Mouse (Mus musculus) c-Kit-positive CD71-negative TER-119-negative erythroid progenitor cells, embryonic 14.5 days (primary cell): ENCODE measurements around the gene Ccdc170.

Experiments
- DNase-seq: peaks from one replicate; pipeline ENCODE4 v3.0.0-alpha.2; 2013; ENCODE audit warnings: low read depth

Gene Ccdc170

DNA sequence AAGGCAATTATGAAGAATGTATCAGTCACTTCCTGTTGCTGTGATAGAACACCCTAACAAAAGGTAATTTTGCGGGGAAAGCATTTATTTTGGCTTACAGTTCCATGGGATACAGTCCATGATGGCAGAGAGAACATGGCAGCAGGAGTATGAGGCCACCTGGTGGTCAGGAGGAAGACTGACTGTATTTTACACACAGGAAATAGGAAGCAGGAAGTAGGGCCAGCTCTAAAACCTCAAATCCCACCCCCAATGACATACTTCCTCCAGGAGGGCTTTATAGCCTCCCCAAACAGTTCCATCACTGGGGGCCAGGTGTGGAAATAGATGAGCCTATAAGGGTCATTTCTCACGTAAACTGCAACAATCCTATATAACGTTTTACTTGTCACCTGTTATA, 39.8 kb downstream of the Ccdc170 start:
- DNase-seq: no peak

GRCm38 (mm10) chr10:4523078-4523477, 40.8 kb downstream of the Ccdc170 start:
- no peak for DNase-seq

DNA sequence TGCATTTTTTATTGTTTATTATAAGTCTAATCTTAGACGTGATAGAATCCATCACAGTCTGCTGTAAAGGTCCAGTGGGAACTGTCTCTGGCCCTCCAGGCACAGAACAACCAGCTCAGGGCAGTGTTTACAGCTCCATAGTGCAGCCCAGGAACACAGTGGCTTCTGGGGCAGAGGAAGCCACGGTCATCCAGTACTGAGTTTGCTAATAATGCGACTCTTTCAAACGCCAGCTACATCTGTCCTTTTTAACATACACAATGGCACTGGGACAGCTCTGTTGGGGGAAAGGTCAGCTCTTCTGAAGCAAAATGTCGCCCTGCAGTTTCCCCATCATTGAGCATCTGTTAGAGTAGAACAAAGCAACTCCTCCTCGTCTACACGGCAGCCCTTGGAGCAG, 45.7 kb downstream of the Ccdc170 start:
- DNase-seq: no peak

DNA sequence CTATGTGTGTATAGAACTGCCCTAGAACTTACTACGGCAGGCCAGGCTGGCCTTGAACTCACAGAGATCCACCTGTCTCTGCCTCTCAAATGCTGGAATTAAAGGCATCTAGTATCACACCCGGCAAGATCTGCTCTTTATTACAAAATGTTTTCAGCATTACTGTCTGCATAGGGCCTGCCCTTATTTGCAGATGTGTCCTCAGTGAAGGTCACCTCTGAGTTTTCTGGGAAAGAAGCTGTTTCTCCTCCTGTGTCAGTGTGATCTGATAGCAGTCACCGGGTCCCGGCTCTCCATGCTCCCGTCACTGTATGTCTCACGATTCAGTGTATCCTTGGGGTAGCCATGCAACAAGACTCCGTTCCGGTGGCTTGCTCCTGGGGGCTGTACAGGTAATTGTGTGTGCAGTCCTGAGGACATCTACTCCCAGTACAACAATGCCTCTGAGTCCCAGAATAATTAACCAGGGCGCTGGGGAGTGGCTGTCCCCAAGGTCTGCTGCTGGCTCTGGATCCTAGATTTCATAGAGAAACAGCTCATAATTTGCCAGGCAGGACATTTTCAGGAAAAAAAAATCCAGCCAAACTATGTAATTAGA, 48.4 kb downstream of the Ccdc170 start:
- no peak for DNase-seq

DNA sequence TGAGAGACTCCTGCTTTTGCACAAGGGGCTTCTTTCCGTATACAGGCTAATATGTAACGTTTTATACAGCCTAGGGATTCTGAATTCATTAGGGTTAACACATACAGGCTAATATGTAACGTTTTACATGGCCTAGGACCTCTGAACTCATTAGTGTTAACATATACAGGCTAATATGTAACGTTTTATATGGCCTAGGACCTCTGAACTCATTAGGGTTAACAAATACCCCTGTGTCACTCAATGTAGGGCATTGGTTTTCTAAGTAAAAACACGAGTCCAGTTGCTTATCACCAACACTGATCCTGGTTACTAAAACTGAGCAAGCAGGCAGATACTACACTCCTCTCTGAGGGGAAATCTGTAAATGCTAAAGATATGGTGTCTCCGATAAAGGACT, 49.6 kb downstream of the Ccdc170 start:
- DNase-seq: no peak

DNA sequence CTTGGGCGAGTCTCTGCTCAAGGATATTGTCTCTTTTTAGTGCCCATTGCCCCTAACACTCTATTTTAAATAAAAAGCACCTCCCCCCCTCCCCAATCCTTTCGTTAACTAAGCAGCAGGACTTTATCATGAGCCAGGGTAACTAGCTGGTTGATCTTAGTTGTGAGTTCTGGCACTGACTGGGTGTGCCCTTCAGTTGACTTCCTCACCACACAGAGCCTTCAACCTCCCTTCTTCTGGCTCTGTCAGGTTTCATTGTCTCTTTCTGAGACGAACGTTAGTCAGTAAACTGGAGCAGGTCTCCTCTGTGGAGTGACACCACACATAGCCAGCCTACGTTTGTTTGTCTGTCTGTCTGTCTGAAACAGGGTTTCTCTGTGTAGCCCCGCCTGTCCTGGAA, 50.4 kb downstream of the Ccdc170 start:
- DNase-seq: no peak

DNA sequence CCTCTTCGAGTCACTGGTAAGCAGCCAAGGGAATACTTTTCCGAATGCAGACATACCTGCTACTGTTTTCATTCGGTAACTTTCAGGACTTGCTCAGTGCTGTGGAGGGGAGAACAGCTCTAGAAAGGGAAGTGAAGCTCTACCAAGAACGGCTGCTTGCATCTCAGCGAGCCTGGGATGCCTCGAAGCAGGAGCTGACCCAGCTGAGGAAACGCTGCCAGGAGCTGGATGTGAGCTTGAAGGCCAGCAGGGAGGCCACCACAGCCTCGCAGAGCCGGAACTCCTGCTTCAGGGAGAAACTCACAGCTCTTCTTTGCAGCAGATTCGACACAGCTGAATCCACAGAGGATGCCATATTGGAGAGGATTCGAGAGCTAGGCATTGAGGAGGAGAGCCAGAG, 51.6 kb downstream of the Ccdc170 start:
- DNase-seq: no peak

DNA sequence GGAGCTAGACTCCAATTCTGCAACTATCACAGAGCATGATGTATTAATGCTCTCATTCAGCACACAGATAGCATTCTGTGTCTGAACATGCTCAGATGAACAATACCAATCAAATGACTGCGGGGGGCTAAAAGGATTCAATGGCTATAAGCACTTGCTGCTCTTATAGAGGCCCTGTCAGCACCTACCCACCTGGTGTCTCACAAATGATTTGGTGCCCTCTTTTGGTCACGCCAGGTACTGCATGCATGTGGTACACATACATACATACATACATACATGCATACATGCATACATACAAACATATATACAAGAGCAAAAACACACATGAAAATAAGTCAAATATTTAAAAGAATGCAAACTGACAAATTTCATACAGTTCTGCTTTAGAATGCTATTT, 63.2 kb downstream of the Ccdc170 start:
- peak; percentile 23 for DNase-seq

DNA sequence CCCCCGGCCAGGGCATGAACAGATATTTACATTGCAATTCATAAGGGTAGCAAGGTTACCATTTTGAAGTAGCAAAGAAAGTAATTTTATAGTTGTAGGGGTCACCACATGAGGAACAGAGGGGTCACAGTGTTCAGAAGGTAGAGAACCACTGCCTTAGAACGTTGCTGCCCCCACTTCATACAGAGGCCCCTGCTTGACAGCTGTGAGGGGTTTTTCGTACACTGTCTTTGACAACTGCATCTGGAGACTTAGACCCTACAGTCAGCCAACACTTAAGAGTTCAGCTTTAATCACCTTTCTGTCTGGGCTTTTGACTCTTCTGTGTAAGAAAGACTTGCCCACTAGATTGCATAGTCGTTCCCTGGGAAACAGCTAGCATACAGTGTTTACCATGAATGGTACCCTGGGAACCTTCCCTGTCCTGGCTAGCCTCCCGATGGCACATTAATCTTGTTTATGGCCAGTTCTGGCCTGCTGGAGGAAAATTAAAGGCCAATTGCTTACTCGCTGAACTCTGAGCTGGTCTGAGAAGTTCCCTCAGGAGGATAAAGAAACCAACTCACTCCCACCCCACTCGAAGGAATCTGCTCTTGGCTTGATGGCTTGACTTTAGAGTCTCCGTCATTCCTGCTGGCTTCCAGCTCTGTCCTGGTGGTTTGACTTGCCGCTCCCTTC, 71.3 kb downstream of the Ccdc170 start:
- no peak for DNase-seq

DNA sequence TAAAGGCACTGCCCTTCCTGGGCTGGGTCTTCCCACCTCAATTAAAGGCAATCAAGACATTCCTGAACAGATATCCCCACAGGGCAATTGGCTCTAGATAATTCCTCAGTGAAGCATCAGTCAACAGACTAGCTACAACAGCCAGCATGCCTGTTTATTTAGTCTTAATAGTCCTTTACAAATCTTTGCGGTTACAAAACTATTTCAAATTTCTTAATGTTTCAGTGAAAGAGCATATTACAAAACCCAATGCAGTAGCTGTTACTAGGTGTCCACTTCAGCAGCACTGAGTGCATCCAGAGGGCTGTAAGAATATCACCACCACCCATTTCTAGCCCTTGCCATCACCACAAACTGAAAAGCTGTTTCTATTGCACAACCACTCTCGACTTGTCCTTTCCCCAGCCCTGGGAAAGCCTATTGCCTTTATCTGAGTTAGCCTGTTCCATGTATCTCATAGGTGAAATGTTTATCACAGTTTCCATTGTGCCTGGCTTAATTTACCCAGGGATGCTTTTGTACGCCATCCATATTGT, 74.6 kb downstream of the Ccdc170 start:
- no peak for DNase-seq

GRCm38 (mm10) chr10:4559132-4559531, 76.8 kb downstream of the Ccdc170 start:
- no peak for DNase-seq

DNA sequence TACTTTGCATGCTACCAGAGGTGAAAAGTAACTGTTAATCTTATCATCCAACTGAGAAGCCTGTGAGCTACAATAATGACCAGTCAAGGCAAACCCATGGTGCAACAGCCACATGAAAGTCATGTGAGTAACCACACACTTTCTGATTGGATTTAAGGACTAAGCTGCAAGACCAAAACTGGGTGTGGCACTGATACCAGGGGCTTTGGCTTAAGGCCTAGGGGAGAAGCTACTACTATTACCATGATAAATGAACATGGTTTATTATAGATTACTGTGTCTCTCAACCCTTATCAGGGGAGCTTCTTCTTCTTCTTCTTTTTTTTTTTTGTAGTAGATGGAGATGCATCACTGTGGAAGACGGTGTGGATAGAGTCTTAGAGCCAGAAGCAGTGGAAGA, 82.8 kb downstream of the Ccdc170 start:
- DNase-seq: no peak

- no peak for DNase-seq
These were observed 88.5 kb downstream of the Ccdc170 start for GRCm38 (mm10) chr10:4570778-4571177.

- DNase-seq: no peak
These were observed 89.0 kb downstream of the Ccdc170 start for GRCm38 (mm10) chr10:4571304-4571703.

DNA sequence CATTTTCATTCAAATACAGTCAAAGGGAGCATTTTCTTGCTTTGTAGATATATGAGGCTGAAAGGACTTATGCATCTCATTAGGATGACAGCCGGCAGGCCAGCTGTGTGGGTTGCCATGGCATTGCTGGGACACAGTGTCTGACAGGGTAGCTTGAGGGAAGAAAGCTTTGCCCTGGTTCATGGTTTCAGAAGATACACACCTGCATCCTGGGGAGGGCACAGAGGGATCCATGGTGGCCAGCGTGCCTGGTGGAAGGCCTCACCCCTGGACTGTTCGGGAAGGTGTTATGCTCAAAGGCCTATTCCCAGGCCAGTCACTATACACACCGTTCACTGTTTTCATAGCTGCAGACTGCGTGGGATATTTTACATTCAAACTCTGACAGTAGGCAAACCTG, 99.6 kb downstream of the Ccdc170 start:
- DNase-seq: no peak

DNA sequence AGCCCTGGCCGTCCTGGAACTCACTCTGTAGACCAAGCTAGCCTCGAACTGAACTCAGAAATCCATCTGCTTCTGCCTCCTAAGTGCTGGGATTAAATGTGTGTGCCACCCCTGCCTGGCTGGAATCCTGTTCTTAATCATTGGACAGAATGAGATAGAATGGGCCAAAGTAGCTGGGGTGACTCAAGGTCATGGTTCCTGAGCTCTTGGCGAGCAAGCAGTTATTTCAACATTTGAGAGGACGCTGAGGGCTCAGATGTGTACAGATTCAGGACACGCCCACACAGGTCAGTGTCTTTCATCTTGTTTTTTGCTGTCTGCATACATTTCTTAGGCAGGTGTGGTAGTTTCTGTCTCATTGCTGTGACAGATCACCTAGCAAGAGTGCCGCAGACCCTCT, 104.4 kb downstream of the Ccdc170 start:
- no peak for DNase-seq

DNA sequence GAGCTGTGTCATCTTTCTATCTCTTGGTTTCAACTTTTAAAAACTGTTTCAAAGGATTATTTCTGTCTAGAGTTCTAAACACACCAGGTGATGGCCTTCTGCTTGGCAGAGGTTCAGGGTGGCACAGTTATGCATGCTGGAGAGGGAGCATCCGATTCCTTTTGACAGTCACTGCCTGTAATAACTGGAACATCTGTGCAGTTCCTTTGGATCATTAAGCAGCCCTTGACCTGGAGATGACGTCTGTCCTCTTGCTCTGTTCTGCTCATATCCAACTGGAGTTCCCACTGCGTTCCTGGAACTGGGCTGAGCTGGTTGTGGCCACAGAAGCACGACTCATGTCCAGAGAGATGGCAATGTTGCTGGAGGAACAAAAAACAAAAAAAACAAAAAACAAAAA, 107.3 kb downstream of the Ccdc170 start:
- no peak for DNase-seq

- DNase-seq: no peak
These were observed 108.7 kb downstream of the Ccdc170 start for GRCm38 (mm10) chr10:4590956-4591355.

DNA sequence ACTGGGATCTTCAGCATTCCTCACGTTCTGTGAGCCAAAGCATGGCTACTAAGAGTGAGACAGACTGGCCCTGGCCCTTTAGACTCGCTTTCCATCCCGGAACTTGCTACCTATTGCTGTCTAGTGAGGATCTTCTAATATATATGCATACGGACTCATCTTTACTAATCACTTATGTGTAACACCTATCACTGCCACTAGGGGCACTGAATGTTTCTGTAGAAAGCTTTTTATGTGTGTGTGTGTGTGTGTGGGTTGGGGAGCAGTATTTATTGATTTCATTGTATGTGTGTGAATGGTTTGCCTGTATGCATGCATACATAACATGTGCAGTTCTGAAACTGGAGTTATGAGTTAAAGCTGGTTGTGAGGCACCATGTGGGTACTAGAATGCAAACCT, 111.5 kb downstream of the Ccdc170 start:
- no peak for DNase-seq

DNA sequence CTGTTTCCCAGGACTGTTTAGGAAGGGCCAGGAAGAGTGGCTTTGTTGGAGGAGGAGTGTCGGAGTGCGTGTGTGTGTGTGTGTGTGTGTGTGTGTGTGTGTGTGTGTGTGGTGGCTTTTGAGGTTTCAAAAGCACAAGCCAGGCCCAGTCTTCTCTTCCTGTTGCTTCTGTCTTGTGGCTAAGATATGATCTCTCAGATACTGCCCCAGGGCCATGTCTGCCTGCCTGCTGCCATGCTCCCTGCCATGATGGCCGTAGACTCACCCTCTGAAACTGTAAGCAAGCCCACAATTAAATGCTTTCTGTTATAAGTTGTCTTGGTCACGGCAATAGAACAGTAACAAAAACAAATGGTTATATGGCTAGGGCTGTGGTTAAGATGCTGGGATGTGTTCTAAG, 114.9 kb downstream of the Ccdc170 start:
- DNase-seq: no peak

- DNase-seq: no peak
These were observed 116.0 kb downstream of the Ccdc170 start for GRCm38 (mm10) chr10:4598244-4598842.

GRCm38 (mm10) chr10:4598916-4599315, 116.6 kb downstream of the Ccdc170 start:
- DNase-seq: no peak

DNA sequence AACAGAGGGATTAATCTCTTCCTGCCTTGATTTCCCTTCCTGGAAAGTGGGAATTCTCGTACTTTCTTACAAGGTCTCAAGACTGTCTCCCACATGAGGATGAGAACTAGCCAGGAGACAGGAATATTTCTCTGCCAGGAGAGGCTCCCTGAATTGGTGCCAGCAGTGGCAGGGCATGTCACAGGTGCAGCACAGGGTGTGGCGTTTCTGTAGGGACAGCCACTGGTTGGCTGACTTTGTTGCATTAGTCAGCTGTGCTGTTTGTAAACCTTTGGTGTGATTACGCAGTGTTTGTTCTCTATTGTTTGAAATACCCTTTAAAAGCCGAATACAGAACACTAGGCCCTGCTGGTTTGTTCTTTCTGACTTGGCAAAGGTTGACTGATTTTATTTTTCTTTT, 117.3 kb downstream of the Ccdc170 start:
- DNase-seq: no peak
